Mouse (Mus musculus): ENCODE measurements around the gene Lingo1. TPM values are rescaled to one million over a fixed set of nuclear protein-coding genes. Genes with fewer than 3 reads are reported as not detected.

Gene Lingo1
- total and polyA plus RNA-seq, 3 experiments: not detected

DNA sequence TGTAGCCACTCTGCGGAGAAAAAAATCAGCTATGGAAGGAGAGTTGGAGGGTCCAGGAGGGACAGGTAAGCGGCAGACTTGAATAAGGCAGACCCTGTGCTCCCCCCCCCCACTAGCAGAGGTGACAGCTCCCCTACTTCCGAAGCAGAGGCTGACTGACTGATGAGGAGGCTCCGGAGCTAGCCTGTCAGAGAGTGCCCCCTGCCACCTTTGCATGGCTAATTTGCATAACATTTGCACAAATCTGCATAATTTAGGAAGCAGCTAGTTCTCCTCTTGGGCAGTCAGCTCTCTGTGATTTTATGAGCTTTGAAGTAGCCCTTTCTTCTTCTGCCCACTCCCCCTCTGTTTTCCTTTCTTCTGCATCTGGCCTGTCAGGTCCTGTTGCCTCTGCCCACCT, 216.2 kb downstream of the Lingo1 start:
- H3K4me3 ChIP-seq (replicated peaks in 1 of 3; ENCODE audit: low read depth in 2 of 3, low read length in 2 of 3, poor library complexity in 1 of 3): no peak overlapping the region
- no peak overlapping the region for H3K9ac ChIP-seq (ENCODE audit: insufficient read depth, low read depth)
- no peaks in the 10 kb centered on the region for H3K9me3 ChIP-seq (replicated peaks; ENCODE audit: low read length)
- no peak for TF ChIP-seq E2F4 (IDR thresholded peaks at IDR 0.05; ENCODE audit: insufficient replicate concordance, low read depth, low read length)
- TF ChIP-seq MEF2A (IDR thresholded peaks at IDR 0.05; ENCODE audit: borderline replicate concordance, low read depth, low read length): no peak
- no peak for TF ChIP-seq ETS1 (conservative IDR thresholded peaks at IDR 0.05; ENCODE audit: low read depth, low read length)
- no peak for TF ChIP-seq MAX (IDR thresholded peaks at IDR 0.05; ENCODE audit: low read length)
- TF ChIP-seq NELFE (IDR thresholded peaks at IDR 0.05; ENCODE audit: low read depth, low read length): no peak
- TF ChIP-seq UBTF (IDR thresholded peaks at IDR 0.05; ENCODE audit: low read depth, low read length): no peak
- TF ChIP-seq MXI1 (IDR thresholded peaks at IDR 0.05; ENCODE audit: low read depth, low read length): no peak
- TF ChIP-seq POLR2A (IDR thresholded peaks at IDR 0.05; ENCODE audit: low read depth, low read length): no peak
- TF ChIP-seq MAFK (IDR thresholded peaks at IDR 0.05; ENCODE audit: insufficient replicate concordance, low read length): no peak
- no peak for TF ChIP-seq TCF12 (IDR thresholded peaks at IDR 0.05; ENCODE audit: low read depth, low read length)
- TF ChIP-seq KAT2A (IDR thresholded peaks at IDR 0.05; ENCODE audit: insufficient replicate concordance, low read length): no peak
- TF ChIP-seq RAD21 (IDR thresholded peaks at IDR 0.05; ENCODE audit: low read depth, low read length): no peak
- TF ChIP-seq RCOR1 (conservative IDR thresholded peaks at IDR 0.05; ENCODE audit: low read depth, low read length): no peak
- no peak for TF ChIP-seq USF1 (IDR thresholded peaks at IDR 0.05; ENCODE audit: low read depth, low read length)
- dilution Hi-C loops (cut with MboI; ENCODE audit: extremely low pct_ligation_motif_present, extremely low pct_unique_long_range_greater_than_20kb, low sequenced_read_pairs) (no loop called here), in situ Hi-C loops (cut with MboI; ENCODE audit: low pct_ligation_motif_present, low pct_unique_long_range_greater_than_20kb, low sequenced_read_pairs) (no loop called here)
- H3K4me1 ChIP-seq (ENCODE audit: control insufficient read depth in 1 of 2, insufficient read depth in 2 of 2): peaks cover 0 to 12% of the 10 kb centered on the region in 2 experiments; a peak in 2 of 4 replicates
- no peaks in the 10 kb centered on the region for H3K36me3 ChIP-seq (replicated peaks in 1 of 2; ENCODE audit: control insufficient read depth in 1 of 2, insufficient read depth in 1 of 2, low read length in 1 of 2)
- H3K27me3 ChIP-seq (replicated peaks): peaks cover 5% of the 10 kb centered on the region
- no peaks in the 10 kb centered on the region for H3K79me2 ChIP-seq (replicated peaks; ENCODE audit: control insufficient read depth, extremely low read depth, insufficient read depth, poor library complexity, severe bottlenecking)
- DNase-seq (ENCODE audit: extremely low read depth): no peak
- H3K27ac ChIP-seq (ENCODE audit: insufficient read depth, low read depth): no peak overlapping the region
- no peak overlapping the region for H3K4me2 ChIP-seq (ENCODE audit: insufficient read depth, low read depth, poor library complexity, severe bottlenecking)

DNA sequence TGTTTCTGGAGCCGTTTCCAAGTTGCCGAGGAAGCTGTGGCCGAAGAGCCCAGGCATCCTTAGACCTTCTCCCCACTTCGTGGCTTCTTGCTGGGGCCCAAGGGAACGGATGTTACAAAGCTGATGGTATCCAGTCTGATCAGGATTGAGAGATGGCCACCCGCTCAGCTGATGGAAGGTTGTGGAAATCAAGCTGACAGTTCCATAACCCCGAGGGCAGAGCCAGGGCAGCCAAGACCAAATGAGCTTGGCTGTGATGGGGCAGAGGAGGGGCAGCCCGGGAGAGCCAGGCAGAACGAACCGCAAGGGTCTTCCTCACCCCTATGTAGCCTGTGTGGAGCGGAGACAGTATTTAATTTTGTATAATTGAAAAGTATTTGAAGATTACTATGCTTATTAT, 218.9 kb downstream of the Lingo1 start:
- Histone ChIP-seq H3K27ac (ENCODE audit: insufficient read depth, low read depth) (no peak overlapping the region), H3K9me3 (replicated peaks; ENCODE audit: low read length) (no peaks in the 10 kb centered on the region), H3K4me1 (ENCODE audit: control insufficient read depth in 1 of 2, insufficient read depth in 2 of 2) (peaks cover 0 to 9% of the 10 kb centered on the region in 2 experiments; a peak in 2 of 4 replicates), H3K4me2 (ENCODE audit: insufficient read depth, low read depth, poor library complexity, severe bottlenecking) (no peak overlapping the region), H3K27me3 (replicated peaks) (peaks cover 15% of the 10 kb centered on the region), H3K4me3 (replicated peaks in 1 of 3; ENCODE audit: low read depth in 2 of 3, low read length in 2 of 3, poor library complexity in 1 of 3) (no peak overlapping the region), H3K36me3 (replicated peaks in 1 of 2; ENCODE audit: control insufficient read depth in 1 of 2, insufficient read depth in 1 of 2, low read length in 1 of 2) (no peaks in the 10 kb centered on the region), H3K9ac (ENCODE audit: insufficient read depth, low read depth) (no peak overlapping the region), H3K79me2 (replicated peaks; ENCODE audit: control insufficient read depth, extremely low read depth, insufficient read depth, poor library complexity, severe bottlenecking) (no peaks in the 10 kb centered on the region)
- DNase-seq (ENCODE audit: extremely low read depth): no peak
- dilution Hi-C loops (cut with MboI; ENCODE audit: extremely low pct_ligation_motif_present, extremely low pct_unique_long_range_greater_than_20kb, low sequenced_read_pairs) (no loop called here), in situ Hi-C loops (cut with MboI; ENCODE audit: low pct_ligation_motif_present, low pct_unique_long_range_greater_than_20kb, low sequenced_read_pairs) (no loop called here)
- TF ChIP-seq RCOR1 (conservative IDR thresholded peaks at IDR 0.05; ENCODE audit: low read depth, low read length) (no peak), ZKSCAN1 (IDR thresholded peaks at IDR 0.05; ENCODE audit: borderline replicate concordance, low read depth, low read length) (no peak), MXI1 (IDR thresholded peaks at IDR 0.05; ENCODE audit: low read depth, low read length) (no peak), BHLHE40 (IDR thresholded peaks at IDR 0.05; ENCODE audit: low read depth, low read length) (no peak), TCF12 (IDR thresholded peaks at IDR 0.05; ENCODE audit: low read depth, low read length) (no peak), ZNF384 (IDR thresholded peaks at IDR 0.05; ENCODE audit: low read depth, low read length) (no peak), MAFK (IDR thresholded peaks at IDR 0.05; ENCODE audit: insufficient replicate concordance, low read length) (no peak), ZC3H11A (IDR thresholded peaks at IDR 0.05; ENCODE audit: low read depth, low read length) (no peak), IRF4 (IDR thresholded peaks at IDR 0.05; ENCODE audit: low read depth, low read length) (no peak), CHD2 (IDR thresholded peaks at IDR 0.05; ENCODE audit: low read length) (no peak), SMC3 (IDR thresholded peaks at IDR 0.05; ENCODE audit: low read depth, low read length) (no peak), GABPA (IDR thresholded peaks at IDR 0.05; ENCODE audit: insufficient replicate concordance, low read depth, low read length) (no peak), SIN3A (IDR thresholded peaks at IDR 0.05; ENCODE audit: low read length) (no peak), MAX (IDR thresholded peaks at IDR 0.05; ENCODE audit: low read length) (no peak), ZMIZ1 (IDR thresholded peaks at IDR 0.05; ENCODE audit: low read depth, low read length) (no peak), JUN (IDR thresholded peaks at IDR 0.05; ENCODE audit: insufficient read depth, low read depth, low read length) (no peak), USF1 (IDR thresholded peaks at IDR 0.05; ENCODE audit: low read depth, low read length) (no peak), ETS1 (conservative IDR thresholded peaks at IDR 0.05; ENCODE audit: low read depth, low read length) (no peak), POLR2A (IDR thresholded peaks at IDR 0.05; ENCODE audit: low read depth, low read length) (no peak), USF2 (conservative IDR thresholded peaks at IDR 0.05; ENCODE audit: low read depth, low read length) (no peak)
